Mouse (Mus musculus) urinary bladder, postnatal 4 days (tissue): Measurements from ENCODE around the gene Col5a1.

Source experiments
- DNase-seq, 2 experiments: peaks; one replicate each; pipeline ENCODE4 v3.0.0; 2021 to 2022; ENCODE audit warnings: low spot score in 2 of 2

Col5a1 gene

DNA sequence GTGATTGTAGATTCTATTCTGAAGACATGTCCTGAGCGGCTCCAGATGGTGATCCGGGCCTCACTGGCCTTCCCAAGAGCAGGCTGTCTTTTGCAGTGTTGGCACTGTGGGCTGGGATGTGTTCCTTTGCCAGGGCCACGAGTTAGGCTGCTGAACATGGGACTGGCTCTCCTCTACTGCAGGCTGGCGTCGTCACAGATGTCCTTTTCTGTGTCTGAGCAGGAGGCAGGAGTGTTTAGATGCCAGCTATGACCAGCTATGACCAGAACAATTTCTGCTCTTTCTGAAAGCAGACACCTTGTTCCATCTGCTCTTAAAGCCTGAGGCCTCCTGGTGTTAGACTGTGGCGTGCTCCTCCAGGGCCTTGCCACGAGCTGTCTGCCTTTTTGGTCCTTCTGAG, 31.9 kb downstream of the Col5a1 start:
- no peak for DNase-seq

DNA sequence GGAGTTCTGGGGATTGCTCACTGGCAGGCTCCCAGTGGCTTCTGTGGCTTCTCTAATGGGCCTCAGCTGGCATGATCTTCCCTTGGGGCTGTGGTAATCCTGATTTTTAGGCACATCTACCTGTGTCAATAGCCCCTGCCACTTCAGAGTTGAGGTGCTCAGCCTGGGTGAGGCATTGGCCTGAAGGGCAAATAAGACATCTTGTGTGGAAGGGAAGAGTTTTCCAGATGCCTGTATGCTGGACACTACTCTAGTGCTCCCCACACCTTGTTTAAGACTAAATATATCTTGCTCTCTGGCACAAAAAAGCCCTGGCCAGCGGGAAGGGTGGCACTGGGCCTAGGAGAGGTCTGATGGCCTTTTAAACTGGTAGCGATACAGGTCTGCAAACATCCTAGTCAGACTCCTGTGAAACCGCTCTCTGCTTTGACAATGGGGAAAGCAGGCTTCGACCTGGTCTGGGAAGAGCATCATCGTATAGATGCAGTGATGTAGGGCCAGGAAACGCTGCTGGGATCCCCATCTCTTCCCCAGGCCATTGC, 33.2 kb downstream of the Col5a1 start:
- no peak for DNase-seq

DNA sequence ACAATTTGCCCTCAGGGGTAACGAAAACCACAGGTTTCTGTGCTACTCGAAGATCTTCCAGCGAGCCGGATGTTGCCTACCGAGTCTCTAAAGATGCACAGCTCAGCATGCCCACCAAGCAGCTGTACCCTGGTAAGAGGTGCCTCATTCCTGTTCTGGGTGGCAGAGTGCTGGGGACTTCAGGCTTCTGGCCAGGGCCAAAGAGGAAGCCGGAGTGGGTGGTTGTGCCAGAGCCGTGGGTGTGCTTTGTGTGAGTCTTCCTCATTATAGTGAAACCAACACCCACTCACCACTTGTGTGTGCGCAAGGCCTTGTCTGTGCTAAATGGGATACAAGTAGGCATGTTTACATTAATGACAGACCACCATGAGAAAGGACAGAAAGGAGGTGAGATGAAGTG, 35.8 kb downstream of the Col5a1 start:
- no peak for DNase-seq

DNA sequence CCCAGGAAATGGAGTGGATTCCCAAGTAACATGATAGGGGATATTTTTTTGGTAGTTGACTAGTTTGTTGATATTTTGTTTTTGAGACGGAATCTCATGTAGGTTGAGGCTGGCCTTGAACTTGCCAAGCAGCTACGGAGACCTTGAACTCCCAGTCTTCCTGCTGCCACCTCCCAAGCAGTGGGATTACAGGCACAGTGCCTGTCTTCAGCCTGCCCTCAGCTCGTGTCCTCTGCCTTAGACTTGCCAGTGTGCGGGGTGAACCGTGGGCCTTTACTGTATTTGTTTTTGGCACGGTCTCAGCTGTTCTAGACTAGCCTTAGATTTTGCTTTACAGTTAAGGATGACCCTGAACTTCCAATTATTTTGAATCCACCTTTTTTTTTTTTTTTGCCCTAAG, 37.5 kb downstream of the Col5a1 start:
- no peak for DNase-seq

DNA sequence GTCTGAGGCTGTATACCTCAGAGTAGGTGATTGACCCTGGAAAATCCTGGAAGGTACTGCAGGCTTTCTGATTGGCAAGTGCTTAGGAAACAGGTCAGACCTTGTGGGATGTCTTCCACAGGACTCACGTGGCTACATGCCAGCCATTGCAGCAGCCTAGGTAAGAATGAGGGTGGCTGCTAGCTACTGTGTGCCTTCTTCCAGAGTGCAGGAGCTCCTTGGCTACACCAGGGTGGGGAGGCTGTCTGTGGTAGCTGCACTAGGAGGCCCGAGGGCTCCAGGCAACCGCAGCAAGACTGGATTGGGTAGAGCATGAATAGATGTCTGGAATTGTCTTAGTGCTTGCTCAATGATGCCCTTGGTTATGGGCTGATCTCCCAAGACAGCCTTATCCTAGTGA, 38.2 kb downstream of the Col5a1 start:
- DNase-seq, result no peak

DNA sequence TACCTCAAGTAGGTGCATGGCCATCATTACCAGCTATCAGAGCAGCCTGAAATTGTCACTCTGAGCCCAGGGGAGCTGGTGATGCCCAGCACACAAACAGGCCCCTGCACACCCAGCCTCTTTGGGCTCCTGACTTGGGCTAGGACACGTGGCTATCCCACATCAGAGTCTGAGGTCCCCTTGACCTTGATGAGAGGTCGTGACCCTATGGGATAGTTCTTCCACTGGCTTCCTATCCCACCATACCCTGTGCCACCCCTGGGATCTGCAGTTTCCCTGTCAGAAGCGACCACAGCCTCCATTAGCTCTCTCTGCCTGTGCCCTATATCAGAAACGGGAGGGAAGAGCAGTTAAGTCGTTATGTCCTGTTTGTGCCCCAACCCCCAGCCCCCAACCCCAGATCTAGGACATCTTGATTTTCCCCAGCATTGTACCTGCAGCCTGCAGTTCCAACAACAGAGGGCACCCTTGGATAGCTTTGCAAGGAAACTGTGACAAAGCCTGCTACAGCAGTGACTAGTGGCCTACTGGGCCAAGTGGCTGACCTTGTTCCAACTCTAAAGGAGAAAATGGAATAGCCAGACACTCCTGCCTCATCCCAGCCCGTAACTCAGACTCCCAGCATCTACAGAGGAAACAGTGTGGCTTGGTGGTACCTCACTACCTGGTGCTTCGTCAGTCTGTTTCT, 40.4 kb downstream of the Col5a1 start:
- DNase-seq, result no peak

DNA sequence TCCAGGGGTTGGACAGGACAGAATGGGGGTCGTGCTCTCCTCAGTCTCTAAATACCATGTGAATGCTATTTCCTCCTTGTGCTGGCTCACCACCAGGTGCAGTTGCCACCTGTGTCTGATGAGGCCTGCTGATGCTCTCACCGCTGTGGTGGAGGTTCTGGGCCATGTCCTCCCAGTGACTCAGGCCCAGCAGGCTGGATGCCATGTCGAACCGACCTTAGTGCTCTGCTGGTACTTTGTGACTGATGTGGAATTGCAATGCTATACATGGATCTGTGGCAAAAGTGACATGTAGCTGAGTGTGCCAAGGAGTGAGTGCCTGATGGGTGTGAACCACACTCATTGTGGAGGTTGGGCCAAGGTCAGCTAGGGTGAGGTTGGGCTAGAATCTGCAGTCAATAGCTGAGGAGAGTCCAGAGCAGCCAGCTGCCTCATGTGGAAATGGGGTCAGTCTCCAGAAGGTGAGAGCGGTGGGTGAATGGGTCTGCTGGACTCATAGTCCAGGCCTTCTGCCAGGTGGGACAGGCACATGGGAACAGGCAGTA, 44.3 kb downstream of the Col5a1 start:
- no peak for DNase-seq

DNA sequence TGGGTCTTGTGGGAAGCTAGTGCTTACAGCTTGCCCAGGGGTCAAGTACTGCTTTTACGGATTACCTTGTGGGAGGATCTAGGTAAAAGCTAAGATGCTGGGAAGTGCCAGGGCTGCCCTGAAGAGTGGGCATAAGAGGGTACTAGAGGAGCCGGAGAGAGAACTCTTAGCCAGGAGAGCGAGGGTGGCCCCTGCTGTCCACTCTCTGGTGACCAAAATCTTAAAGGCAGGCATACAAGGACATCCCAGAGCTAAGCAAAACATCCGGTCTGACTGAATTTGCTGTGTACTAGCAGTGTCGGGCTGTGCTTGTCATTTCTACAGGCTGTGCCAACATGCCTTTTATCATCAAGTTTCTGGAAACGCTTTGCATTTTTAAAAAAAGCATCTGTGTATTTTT, 44.9 kb downstream of the Col5a1 start:
- no peak for DNase-seq

DNA sequence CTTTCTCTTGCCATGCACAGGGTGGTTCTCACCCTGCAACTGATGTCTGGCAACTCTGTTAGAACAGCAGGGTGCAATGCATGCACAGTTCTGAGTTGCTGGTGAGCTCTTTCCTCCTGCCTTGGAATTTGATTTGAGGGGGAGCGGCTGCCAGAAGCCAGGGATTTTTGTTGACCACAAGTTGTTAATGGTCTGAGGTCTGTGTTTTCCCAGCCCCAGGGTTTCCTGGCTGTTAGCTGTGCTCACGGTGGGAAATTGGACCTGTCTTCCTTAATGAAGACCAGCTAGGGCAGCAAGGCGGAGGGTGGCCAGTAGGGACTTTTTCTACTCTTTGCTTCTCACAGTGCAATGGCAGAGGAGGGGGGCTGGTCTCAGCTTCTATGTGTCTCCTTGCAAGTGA, 45.7 kb downstream of the Col5a1 start:
- no peak for DNase-seq

DNA sequence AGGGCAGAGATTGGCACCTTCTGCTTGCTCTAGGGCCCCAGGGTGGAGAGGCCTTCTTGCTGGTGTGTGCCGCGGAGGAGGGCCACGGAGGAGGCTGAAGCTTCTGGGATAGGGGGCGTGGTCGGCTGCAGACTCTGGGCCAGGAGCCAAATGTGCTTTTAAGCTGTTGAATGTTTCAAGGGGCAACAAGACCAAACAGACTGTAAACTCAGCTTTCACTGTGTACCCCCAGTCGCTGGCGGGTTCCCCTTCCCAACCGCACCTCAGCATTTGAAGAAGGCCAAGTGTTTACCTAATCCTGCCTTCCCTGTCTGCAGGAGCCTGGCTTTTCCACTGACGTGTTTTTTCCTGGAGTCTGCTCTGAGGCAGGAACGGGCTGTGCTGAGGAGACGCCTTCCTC, 48.0 kb downstream of the Col5a1 start:
- peak; percentile 67 to 78 for DNase-seq

DNA sequence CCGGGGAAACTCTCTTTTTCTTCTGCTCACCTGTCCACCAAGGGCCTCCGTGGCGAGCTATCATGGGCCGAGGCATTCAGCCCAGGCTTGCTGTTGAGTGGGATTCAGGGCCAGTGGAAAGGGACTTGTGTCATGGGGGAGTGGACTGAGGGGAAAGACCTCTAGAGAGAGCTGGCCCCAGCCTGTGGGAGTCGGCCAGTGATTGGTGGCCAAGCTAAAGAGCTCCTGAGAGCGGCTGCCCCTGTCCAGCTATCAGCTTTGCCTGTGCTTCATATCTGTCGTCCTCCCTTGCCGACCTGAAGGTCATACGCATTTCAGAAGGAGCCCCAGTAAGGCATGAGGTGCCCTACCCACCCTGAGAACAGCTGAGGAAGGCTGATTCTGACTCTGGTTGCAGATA, 48.6 kb downstream of the Col5a1 start:
- no peak for DNase-seq

DNA sequence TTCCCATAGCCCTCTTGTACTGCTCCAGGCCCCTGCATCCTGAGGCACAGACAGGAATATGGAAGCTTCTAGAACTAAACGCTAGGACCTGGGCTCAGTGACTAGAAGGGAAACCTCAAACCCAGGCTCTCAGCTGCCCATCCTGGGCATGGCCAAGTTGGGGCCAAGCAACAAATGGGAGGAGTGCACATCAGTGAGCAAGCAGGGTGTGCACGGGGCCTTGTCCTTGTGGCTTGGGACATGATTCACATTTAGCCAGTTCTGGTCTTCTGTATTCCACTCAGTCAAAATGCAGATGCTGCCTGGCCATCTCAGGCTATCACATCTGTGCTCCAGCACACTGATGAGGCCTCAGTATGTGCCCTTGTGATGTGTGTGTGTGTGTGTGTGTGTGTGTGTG, 49.2 kb downstream of the Col5a1 start:
- DNase-seq, result no peak

DNA sequence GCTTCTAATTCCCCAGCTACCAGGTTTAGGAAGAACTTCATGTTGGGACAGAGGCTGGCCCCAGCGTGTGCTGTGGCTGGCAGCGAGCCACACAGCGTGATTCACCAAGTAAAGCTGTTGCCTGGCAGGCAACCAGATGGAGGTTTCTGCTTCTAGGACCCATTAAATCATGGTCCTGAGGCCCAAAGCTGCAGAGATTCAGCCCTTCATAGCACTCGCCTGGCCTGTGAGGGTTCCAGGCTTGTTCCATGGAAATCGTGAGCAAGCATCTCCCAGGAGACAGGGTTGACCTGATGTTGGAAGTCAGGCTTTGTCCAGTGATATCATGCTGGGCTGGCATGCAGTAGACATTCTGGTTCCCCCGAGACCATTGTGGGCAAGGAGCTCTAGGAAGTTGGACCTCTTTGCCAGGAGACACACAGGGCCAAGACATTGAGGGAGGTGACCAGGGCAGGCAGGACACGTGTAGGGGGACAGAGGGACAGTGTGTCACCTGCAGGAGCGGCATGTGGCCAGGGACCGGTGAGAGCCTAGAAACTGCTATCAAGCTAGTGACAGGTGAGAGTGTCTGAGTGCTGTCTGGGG, 50.5 kb downstream of the Col5a1 start:
- peak; percentile 61 to 83 for DNase-seq

DNA sequence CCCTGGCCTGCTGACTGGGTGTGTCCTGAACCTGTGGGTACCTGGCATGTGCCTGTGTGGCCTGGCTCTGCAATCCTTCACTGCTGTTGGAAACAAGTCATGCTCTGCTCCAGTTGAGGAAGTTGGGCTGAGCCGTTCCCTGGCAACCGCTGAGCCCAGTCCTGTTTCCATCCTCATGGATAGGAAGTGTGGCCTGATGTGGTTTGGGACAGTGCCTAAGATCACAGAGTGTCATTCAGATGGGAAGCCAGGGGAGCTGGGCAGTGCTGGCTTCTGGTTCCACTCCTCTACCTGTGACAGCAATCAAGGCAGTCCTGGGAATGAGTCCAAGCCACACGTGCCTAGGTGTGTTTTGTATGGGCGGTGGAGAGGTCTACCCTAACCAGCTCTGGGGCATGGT, 53.2 kb downstream of the Col5a1 start:
- no peak for DNase-seq

DNA sequence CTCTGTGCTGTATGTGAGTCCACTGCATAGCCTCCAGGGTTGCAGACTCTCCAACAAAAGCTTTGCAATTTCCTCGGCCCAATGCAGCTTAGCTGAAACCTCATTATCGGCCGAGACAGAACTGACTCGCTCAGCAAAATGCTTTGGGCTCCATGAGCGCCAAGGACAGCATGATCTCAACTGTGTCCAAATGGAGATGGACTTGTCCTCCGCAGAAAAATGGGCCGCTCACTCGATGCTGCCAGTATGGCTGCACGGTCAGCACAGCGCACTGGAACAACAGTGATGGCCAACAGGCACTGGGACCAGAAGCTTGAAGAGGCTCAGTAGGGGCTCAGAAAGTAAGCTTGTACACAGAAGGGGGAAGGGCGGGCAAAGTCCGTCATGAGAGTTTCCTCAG, 53.9 kb downstream of the Col5a1 start:
- no peak for DNase-seq

DNA sequence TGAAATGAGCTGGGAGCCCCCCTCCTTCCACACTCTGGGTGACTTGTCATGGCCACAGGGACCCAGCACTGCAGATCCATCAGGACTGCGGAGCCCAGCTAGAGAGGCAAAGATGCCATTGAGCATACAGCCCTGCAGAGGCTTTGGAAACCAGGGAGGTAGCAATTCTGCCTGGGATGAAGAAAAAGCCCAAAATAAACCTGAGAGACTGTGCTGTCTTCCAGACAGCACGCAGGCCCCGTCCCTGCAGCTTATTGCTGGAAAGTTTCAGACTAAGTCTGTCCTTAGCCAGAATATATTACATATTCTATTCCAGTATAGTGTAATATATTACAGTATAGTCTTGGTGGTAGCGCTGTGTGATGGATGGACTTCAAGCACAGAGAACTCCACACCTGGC, 61.0 kb downstream of the Col5a1 start:
- DNase-seq, result no peak

DNA sequence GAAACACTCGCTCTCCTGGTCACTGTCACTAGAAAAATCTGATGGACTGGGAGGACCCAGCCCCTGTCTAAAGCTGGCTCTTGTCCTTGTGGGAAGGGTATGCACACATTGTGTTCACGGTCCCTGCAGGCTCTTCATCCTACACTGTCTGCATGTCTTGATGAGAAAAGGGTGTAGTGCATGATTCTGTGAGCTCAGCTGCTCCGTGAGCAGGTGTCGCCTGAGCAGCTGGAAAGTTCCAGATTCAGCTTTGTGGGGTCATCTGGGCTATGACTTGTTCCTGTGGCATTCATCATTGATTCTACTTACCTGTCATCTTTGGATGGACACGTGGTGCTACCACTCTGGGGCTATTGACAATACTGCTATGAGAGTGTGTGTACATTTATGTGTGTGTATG, 61.7 kb downstream of the Col5a1 start:
- DNase-seq, result no peak

DNA sequence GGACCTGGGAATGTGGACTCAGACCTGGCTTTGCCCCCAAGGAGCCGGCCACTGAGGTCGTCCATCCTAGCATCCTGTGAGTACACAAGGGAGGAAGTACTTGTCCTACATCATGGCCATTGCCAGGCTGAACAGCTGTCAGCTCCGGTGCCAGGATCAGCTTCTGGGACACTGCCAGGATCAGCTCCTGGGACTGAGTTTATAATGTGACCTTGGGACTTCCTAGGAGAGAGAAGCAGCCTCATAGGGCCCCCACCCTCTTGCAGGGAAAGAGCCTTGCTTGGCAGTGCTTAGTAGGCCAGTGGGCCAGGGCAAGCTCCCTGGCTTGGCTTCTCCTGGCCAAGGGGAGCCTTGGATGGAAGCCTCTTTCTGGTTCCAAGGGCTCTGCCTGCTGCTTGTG, 67.6 kb downstream of the Col5a1 start:
- DNase-seq, result peak in 1 of 2 experiments; percentile 60

DNA sequence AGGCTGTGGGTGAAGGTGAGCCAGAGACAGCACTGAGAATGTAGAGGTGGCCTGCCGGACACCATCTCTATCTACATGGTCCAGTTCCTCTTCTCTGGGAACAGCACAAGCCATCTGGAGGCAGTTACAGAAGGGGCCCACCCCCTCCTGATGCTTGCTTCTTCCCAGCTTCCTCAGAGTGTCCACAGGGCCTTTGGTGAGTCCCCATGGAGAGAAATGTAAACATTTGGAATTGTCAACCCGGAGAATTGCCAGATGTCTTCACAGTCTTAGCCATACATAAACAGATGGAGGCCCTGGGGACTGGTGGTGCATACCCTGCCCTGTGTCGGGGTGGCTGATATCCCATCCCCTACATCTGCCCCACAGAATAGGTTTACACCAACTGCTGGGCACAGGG, 68.7 kb downstream of the Col5a1 start:
- DNase-seq, result no peak

DNA sequence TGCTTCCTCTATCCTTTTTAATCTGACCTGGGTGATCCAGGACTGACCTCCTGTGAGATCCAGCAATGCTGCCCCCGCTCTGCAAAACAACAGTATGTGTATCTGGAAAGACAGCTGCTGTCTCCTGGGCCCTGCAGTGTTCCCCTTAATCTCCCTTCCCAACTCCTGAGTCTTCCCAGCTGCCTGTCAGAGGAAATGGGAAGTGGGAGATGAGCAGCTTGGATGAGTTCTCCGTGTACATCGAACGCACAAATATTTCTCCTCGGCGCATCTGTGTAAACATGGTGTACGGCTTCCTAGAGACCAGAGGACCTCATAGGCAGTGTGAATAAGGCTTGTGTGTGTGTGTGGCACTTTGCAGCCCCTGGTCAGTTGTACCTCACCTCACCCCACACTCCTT, 70.5 kb downstream of the Col5a1 start:
- DNase-seq, result no peak

DNA sequence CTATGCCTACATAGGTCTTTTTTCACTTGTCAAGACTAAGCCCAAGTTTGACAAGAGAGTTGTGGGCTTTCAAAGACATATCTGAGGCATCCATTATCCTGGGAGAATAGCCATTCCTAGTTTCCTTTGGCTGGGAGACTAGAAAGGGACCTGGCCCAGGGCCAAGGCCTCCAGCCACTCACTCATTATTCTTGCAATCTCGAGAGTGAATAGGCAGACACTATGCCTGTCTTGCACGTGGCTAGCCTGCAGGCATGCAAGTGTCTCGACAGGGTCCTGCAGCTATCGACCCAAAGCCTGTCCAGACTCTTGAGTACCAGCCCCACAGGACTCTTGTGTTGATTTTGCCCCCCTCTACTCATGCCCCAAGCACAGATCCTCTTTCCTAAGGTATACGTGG, 71.0 kb downstream of the Col5a1 start:
- DNase-seq, result no peak

DNA sequence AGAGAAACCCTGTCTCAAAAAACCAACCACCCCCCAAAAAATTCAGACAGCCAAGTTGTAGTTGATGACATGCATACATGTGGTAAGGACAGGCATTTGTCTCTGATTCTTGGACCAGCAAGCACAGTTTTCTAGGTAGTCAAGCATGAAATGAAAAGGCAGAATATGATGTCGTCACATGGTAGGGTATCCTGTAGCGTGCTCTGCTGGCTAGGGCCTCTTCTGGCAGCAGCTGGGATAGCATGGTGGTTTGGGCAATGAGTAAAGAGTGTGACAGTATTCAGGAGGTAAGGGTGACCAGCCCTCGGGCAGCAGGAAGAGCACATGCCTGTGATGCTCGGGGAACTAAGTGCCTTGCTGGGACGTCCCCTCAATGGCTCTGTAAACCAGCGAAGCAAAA, 73.0 kb downstream of the Col5a1 start:
- no peak for DNase-seq

DNA sequence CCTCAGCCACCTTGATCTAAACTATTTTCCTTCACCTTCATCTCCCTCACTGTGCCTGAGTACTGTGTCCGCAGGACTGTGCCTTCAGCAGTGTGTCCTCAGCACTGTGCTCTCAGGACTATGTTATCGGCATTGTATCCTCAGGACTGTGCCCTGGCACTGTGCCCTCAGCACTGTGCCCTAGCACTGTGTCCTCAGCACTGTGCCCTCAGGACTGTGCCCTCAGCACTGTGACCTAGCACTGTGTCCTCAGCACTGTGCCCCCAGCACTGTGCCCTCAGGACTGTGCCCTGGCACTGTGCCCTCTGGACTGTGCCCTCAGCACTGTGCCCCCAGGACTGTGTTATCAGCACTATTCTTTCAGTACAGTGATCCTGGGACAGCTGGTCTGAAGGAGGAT, 75.0 kb downstream of the Col5a1 start:
- no peak for DNase-seq

DNA sequence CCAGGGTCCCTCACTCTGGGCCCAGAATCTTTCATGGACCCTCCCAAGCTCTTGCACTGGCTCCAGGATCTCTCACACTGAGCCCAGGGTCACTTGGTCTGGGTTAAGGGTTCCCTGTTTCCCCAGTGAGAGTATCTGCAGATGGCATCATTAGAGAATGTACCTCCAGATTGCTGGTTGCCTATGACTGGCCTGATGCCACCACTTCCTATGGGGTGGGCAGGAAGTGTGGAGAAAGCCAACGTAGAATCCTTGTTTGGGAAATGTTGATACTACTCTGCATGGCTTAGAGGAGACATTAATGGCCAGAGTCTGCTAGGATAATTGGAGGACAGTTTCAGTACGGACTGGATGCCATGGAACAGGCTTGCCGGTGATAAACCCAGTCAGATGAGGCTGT, 76.2 kb downstream of the Col5a1 start:
- no peak for DNase-seq
